Mouse (Mus musculus) forelimb bud, embryonic 11.5 days (tissue): ENCODE data around the gene Sc5d.

ENCODE experiments used
- DNase-seq: peaks from one replicate; pipeline ENCODE4 v3.0.0-alpha.2; 2012; ENCODE audit warnings: low read depth, low spot score

The Sc5d gene

DNA sequence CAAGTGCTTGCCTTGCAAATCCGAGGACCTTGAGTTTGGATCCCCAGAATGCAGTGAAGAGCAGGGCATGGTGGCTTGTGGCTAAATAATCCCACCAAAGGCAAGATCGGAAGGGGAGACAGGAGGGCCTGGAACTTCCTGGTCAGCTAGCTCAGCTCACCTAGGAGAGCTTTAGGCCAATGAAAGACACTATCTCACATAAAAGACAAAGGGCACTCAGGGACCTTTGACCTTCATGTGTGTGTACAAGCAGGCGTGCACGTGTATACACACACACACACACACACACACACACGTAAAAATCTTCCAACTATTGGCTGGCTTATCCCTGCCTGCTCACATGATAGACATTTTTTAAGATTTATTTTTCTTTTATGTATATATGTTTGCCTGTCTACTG lies 3.6 kb downstream of the Sc5d start:
- DNase-seq: no peak

DNA sequence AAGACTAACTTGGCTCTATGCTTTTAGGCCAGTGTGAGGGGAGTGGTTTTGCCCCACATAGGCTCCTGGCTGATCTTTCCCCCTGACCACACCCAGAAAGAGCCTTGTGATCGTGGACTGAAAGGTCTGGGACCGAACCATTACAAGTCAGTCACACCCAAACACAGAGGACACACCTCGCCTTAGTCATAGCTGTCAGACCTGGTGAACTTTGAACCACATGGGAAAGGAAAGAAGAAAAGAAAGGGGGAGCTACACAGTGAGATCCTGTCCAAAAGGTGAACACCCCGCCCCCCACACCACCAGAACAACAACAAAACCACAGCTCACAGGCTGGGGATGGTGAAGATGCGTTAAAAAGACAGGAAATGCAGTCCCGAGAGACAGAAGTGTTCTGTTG lies 14.9 kb downstream of the Sc5d start:
- no peak for DNase-seq

GRCm38 (mm10) chr9:42246688-42247087 lies 17.4 kb downstream of the Sc5d start:
- DNase-seq: no peak

GRCm38 (mm10) chr9:42244173-42244572 lies 19.9 kb downstream of the Sc5d start:
- no peak for DNase-seq

GRCm38 (mm10) chr9:42241021-42241420 lies 23.0 kb downstream of the Sc5d start:
- DNase-seq: no peak

- DNase-seq: peak; percentile 65
Observed at GRCm38 (mm10) chr9:42240583-42240992, 23.5 kb downstream of the Sc5d start.

- no peak for DNase-seq
Observed at GRCm38 (mm10) chr9:42238827-42239226, 25.2 kb downstream of the Sc5d start.

GRCm38 (mm10) chr9:42231116-42231515 lies 32.9 kb downstream of the Sc5d start:
- no peak for DNase-seq

DNA sequence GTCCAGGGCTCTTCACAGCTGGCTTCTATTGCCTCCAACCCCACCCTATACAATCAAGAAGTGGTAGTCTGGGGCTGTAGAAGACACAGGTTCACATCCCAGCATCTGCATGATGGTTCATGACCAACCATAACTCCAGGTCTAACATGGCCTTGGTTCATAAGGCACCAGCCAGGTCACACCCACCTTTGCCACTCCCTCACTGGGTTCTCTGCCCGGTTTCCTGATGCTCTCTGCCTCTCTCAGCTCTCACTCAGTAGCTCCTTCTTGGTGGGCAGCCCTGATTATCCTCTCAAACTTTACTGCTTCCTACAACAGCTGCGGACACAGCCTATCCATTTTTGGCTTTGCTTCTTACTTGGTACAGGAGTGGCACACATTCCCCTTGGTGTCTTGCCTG lies 33.7 kb downstream of the Sc5d start:
- no peak for DNase-seq

DNA sequence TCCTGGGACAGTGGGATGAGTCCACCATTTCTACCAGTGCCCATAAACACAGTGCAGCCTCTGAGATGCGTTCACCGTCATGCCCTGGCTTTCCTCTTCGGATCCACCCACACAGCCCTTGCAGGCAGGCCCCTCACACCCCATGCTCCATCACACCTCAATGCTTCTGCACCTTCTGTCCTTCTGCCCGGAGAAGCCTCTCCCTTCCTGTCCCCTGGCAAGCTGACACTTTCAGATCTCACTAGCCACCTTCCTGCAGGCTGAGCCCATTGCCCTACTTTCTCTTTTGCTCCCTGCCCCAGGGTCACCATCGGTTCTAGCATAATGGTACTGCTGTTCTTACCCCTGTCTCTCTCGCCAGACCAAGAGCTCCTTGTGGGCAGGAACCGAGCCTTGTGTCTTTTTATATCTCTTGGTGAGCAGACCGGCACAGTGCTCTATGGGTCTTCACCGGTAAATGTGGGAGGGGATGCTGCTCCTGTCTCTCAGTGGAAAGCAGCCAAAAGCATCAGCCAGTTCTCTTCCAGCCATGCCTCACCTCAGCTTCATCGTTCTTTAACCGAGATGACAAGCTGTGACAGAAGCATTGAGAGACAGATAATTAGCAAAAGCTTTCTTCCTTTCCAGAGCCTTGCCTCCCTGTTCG lies 34.5 kb downstream of the Sc5d start:
- DNase-seq: no peak

- no peak for DNase-seq
Observed at GRCm38 (mm10) chr9:42227804-42228203, 36.3 kb downstream of the Sc5d start.

- DNase-seq: peak; percentile 59
Observed at GRCm38 (mm10) chr9:42219001-42219660, 44.9 kb downstream of the Sc5d start.

DNA sequence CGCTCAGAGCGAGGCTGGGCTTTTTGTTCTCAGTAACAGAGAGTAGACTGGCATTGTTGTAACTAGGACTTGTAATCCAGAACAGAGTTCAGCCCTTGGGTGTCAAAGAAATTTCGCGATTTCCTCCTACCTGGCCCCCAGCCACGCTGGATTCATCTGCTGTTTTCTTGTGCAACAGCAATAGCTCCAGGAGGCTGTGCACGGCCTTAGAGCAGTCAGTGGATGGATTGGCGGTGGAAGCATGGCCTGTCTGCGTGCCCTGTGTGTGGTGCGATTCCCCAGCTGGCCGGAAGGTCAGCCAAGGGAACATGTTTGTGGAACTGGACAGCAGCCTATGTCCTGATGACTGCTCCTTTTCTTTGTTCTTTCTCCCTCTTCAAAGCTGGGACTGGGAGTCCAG lies 46.4 kb downstream of the Sc5d start:
- DNase-seq: no peak

DNA sequence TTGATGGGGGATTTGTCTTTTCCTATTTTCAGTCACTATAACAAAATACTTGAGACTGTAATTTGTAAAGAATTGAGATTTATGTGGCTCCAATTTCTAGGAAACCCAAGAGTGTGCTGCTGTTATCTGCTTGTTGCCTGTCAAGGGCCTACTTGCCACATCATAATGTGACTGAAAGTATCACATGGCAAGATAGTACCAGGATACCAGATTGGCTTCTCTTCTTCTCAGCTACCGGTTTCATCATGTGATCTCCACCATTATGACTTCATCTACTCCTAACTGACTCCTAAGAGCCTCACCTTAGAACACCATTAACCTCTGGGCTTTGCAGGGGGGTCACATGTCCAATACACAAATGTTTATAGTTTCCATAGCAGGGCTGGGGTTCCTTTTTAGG lies 49.9 kb downstream of the Sc5d start:
- no peak for DNase-seq

DNA sequence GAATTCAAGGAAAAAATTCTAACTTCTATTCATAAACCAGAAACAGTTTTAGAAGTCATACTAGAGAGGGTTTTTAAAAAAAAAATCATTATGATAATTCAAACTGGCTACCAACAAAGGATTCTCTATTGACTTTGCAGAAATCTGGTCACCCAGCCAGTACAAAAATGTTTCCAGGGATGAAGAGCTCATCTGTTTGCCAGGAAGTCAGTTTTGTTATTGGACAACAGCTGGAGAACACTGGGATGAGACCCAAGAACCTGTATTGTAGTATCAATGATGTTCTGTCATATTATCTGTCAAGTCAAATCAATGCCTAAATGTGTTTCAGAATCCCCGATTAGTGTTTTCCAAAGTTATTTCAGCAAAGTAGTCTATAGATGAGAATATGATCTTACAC lies 50.9 kb downstream of the Sc5d start:
- DNase-seq: no peak

DNA sequence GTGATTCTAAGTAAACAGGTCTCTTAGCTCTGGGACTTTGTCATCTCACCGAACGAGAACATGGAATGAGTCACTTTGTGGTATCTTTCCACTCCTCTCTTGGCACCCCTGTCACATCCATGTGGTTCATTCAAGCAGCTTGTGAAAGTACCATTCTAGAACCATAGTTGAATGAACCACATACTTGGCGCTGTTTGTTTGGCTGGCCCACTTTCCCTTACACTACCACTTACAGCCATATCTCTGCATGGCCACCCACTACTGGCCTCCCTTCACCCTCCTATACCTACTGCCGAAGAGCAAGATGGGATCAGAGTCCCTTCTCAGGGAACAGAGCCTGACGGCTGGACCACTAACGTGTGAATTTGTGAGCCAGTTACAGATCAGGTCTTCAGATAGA lies 54.4 kb downstream of the Sc5d start:
- no peak for DNase-seq

- no peak for DNase-seq
Observed at GRCm38 (mm10) chr9:42208463-42208862, 55.6 kb downstream of the Sc5d start.

DNA sequence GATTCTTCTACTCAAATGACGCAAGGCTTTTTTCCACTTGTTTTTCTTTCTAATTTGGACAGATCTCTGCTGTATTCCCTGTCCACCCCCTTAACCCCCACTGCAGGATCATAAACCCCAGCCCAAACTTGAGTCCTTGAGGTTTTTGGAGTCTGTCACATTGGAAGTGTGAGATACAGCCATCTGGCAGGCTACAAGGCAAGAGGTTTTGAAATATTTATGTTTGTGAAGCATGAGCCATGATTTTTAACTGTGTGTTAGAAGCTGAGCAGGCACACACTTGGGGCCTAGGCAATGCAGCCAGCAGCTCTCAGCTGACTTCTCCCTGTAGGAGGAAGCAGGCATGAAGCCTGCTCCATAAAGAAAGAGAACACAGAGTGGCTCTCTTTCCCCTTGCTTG lies 57.3 kb downstream of the Sc5d start:
- peak; percentile 34 for DNase-seq

GRCm38 (mm10) chr9:42202271-42202670 lies 61.8 kb downstream of the Sc5d start:
- DNase-seq: no peak
